Mouse (Mus musculus) skeletal muscle tissue, postnatal 0 days (tissue): ENCODE measurements around the gene Gm20814. TPM values are rescaled to one million over a fixed set of nuclear protein-coding genes. Genes with fewer than 3 reads are reported as not detected.

Source experiments
- polyA plus RNA-seq: library from polyadenylated mRNA; unstranded; fragments of >200 nt; fragmentation: Nextera tagmentation; extraction: Ambion mirVana; gene quantifications from 2 replicates; pipeline ENCODE4 v1.2.1, GENCODE M21; 2015

Gene Gm20814
- polyA plus RNA-seq: not detected in 2 replicates

DNA sequence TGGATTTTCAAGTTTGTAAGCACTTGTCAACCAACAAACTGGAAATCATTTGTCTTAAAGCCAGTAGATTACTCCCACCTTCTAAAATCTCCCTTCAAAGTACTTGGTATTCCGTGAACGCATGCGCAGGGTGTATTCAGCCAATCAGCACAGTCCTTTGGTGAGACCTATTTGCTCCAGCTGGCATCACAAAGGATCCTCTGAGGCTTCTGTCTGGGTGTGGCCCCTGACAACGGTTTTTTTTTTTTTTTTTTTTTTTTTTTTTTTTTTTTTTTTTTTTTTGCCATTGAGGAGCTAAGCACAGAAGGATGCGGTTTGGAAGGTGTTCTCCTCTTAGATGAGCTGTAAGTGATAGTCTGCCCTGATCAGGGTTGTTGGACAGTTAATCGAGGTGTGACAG is at the start of gene Gm20814:
TSS of gene Gm20814 (plus strand) at position 301 of the 400 bp plus-strand sequence.

